In the genomic region with DNA sequence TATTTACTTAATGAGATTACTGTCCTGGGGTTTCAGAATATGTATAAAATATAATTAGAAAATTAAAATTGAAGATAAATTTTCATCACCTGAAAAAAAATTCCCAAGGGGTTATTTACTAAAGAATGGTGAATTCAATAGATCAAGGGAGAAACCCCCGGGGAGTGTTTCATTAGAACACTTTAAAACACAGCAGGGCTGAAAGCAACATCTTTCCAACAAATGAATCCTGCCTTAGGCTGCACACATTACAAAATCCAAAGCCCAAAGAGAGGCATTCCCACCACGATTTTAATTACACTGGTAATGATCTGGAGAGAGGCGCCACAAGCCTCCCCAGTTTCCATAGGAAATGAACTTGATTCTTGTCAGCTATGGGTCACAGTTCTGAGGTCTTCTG, we compare ENCODE assay signal across 15 mouse cellular contexts.
DNase-seq lines count a peak whose midpoint lies in the region; ATAC-seq and TF ChIP-seq lines count a peak whose summit lies in the region.
"Had no signal": no experiment of that assay in that cellular context is flagged by ENCODE, and none has a peak within 500 bp of the region (broad histone marks: within the 10 kb centered on the region; RNA-seq: fewer than 3 reads in every experiment).

No protein-coding gene starts in this region.

- peaks cover 8% of the 10 kb centered on the region; the same call in 1 of the 2 replicates for H3K4me1 ChIP-seq in hindbrain, embryonic 12.5 days
- 0 out of 2 replicates have a peak, but pooled peaks cover 12% of the 10 kb centered on the region for H3K4me1 ChIP-seq in hindbrain, embryonic 10.5 days (replicated peaks)
- H3K4me1 ChIP-seq in midbrain, postnatal 0 days (ENCODE audit: insufficient read depth, low read length) = no peaks in the 10 kb centered on the region
- peaks cover 2% of the 10 kb centered on the region for H3K4me1 ChIP-seq in midbrain, embryonic 16.5 days (ENCODE audit: control insufficient read depth, insufficient read depth, low read length)
- H3K4me1 ChIP-seq in hindbrain, postnatal 0 days (ENCODE audit: insufficient read depth, low read length) = no peaks in the 10 kb centered on the region

- H3K27me3 ChIP-seq in hindbrain, embryonic 12.5 days = no peaks in the 10 kb centered on the region
- no peaks in the 10 kb centered on the region for H3K27me3 ChIP-seq in hindbrain, embryonic 10.5 days (ENCODE audit: insufficient read depth, poor library complexity, severe bottlenecking)
- H3K27me3 ChIP-seq in midbrain, postnatal 0 days (ENCODE audit: insufficient read depth, low read length) = no peaks in the 10 kb centered on the region
- no peaks in the 10 kb centered on the region for H3K27me3 ChIP-seq in midbrain, embryonic 16.5 days (ENCODE audit: control insufficient read depth, insufficient read depth, low read depth, low read length)
- H3K27me3 ChIP-seq in hindbrain, postnatal 0 days (ENCODE audit: insufficient read depth, low read length) = no peaks in the 10 kb centered on the region
- H3K27me3 ChIP-seq: forebrain, embryonic 15.5 days; heart, embryonic 13.5 days had no signal

- 59% methylated on average over 3 of the region's 3 CpGs for WGBS in hindbrain, embryonic 12.5 days
- WGBS in hindbrain, embryonic 10.5 days = 60% methylated on average over 3 of the region's 3 CpGs
- 59% methylated on average over 3 of the region's 3 CpGs for WGBS in midbrain, postnatal 0 days
- 62% methylated on average over 3 of the region's 3 CpGs for WGBS in midbrain, embryonic 16.5 days
- WGBS in hindbrain, postnatal 0 days = 55% methylated on average over 3 of the region's 3 CpGs

- H3K4me3 ChIP-seq in hindbrain, embryonic 12.5 days = no peak overlapping the region
- no peak overlapping the region for H3K4me3 ChIP-seq in hindbrain, embryonic 10.5 days
- H3K4me3 ChIP-seq in midbrain, postnatal 0 days (ENCODE audit: low read depth, low read length) = no peak overlapping the region
- H3K4me3 ChIP-seq in midbrain, embryonic 16.5 days (ENCODE audit: low read depth, low read length) = no peak overlapping the region
- H3K4me3 ChIP-seq in hindbrain, postnatal 0 days (ENCODE audit: low read length) = no peak overlapping the region
- H3K4me3 ChIP-seq: embryonic facial prominence, embryonic 10.5 days; forebrain, embryonic 15.5 days; heart, embryonic 13.5 days had no signal

- no peak for TF ChIP-seq CTCF in midbrain, postnatal 0 days (IDR thresholded peaks at IDR 0.05)
- TF ChIP-seq CTCF in hindbrain, postnatal 0 days (IDR thresholded peaks at IDR 0.05; ENCODE audit: low read depth) = no peak

- H3K9me3 ChIP-seq in hindbrain, embryonic 12.5 days (replicated peaks) = no peaks in the 10 kb centered on the region
- no peaks in the 10 kb centered on the region for H3K9me3 ChIP-seq in hindbrain, embryonic 10.5 days
- H3K9me3 ChIP-seq in midbrain, postnatal 0 days (ENCODE audit: low read length) = no peaks in the 10 kb centered on the region
- no peaks in the 10 kb centered on the region for H3K9me3 ChIP-seq in midbrain, embryonic 16.5 days (replicated peaks; ENCODE audit: control insufficient read depth, low read length, poor library complexity, severe bottlenecking)
- no peaks in the 10 kb centered on the region for H3K9me3 ChIP-seq in hindbrain, postnatal 0 days (ENCODE audit: low read length)
- H3K9me3 ChIP-seq: embryonic facial prominence, embryonic 10.5 days; forebrain, embryonic 15.5 days; heart, embryonic 13.5 days had no signal

- no peak for DNase-seq in hindbrain, embryonic 10.5 days (ENCODE audit: low spot score)
- DNase-seq in midbrain, postnatal 0 days (ENCODE audit: low spot score) = peak; percentile 49
- peak; percentile 39 for DNase-seq in hindbrain, postnatal 0 days (ENCODE audit: low spot score)
- DNase-seq in heart, postnatal 4 days = no peak
- no peak for DNase-seq in lung, postnatal 10 days
- DNase-seq: adrenal gland, postnatal 10 days; cerebellum, adult 18-20 months; cerebellum, postnatal 10 days; gastrocnemius, postnatal 36 days; heart, adult 11 months had no signal

- ATAC-seq in hindbrain, embryonic 12.5 days (ENCODE audit: low FRiP score) = no peak
- ATAC-seq in midbrain, postnatal 0 days (ENCODE audit: low FRiP score) = no peak
- no peak for ATAC-seq in midbrain, embryonic 16.5 days
- no peak for ATAC-seq in hindbrain, postnatal 0 days
- ATAC-seq: forebrain, embryonic 15.5 days had no signal

- H3K4me2 ChIP-seq in hindbrain, embryonic 12.5 days (replicated peaks) = no peak overlapping the region
- no peak overlapping the region for H3K4me2 ChIP-seq in midbrain, postnatal 0 days (ENCODE audit: low read depth, low read length, poor library complexity, severe bottlenecking)
- no peak overlapping the region for H3K4me2 ChIP-seq in midbrain, embryonic 16.5 days (ENCODE audit: low read length)
- H3K4me2 ChIP-seq in hindbrain, postnatal 0 days (ENCODE audit: low read depth, low read length) = no peak overlapping the region
- H3K4me2 ChIP-seq: forebrain, embryonic 15.5 days; heart, embryonic 13.5 days had no signal

- 0 out of 2 replicates have a peak overlapping the region, but pooled peaks have one; percentile 7 for H3K27ac ChIP-seq in hindbrain, embryonic 12.5 days
- H3K27ac ChIP-seq in hindbrain, embryonic 10.5 days = no peak overlapping the region
- H3K27ac ChIP-seq in midbrain, postnatal 0 days (ENCODE audit: low read depth, low read length) = no peak overlapping the region
- no peak overlapping the region for H3K27ac ChIP-seq in midbrain, embryonic 16.5 days (ENCODE audit: low read length)
- H3K27ac ChIP-seq in hindbrain, postnatal 0 days = no peak overlapping the region
- H3K27ac ChIP-seq: embryonic facial prominence, embryonic 10.5 days; forebrain, embryonic 15.5 days; heart, embryonic 13.5 days had no signal

- H3K9ac ChIP-seq in hindbrain, embryonic 12.5 days = no peak overlapping the region
- no peak overlapping the region for H3K9ac ChIP-seq in midbrain, postnatal 0 days (replicated peaks; ENCODE audit: low read length, poor library complexity, severe bottlenecking)
- no peak overlapping the region for H3K9ac ChIP-seq in midbrain, embryonic 16.5 days (ENCODE audit: low read depth, low read length)
- no peak overlapping the region for H3K9ac ChIP-seq in hindbrain, postnatal 0 days (replicated peaks; ENCODE audit: low read length)
- H3K9ac ChIP-seq: forebrain, embryonic 15.5 days; heart, embryonic 13.5 days had no signal

- no peaks in the 10 kb centered on the region for H3K36me3 ChIP-seq in hindbrain, embryonic 12.5 days
- no peaks in the 10 kb centered on the region for H3K36me3 ChIP-seq in hindbrain, embryonic 10.5 days
- H3K36me3 ChIP-seq in midbrain, postnatal 0 days (ENCODE audit: insufficient read depth, low read length) = no peaks in the 10 kb centered on the region
- no peaks in the 10 kb centered on the region for H3K36me3 ChIP-seq in midbrain, embryonic 16.5 days (ENCODE audit: control insufficient read depth, insufficient read depth, low read length)
- H3K36me3 ChIP-seq in hindbrain, postnatal 0 days (ENCODE audit: insufficient read depth, low read length) = no peaks in the 10 kb centered on the region
- H3K36me3 ChIP-seq: embryonic facial prominence, embryonic 10.5 days; forebrain, embryonic 15.5 days; heart, embryonic 13.5 days had no signal

Comparison
In these comparisons a context has a peak if more than half of its experiments do, and no peak if none do; other contexts are left out.
1. DNase-seq: peak in midbrain, postnatal 0 days (single experiment) and hindbrain, postnatal 0 days (single experiment); none in hindbrain, embryonic 10.5 days (single experiment), heart, postnatal 4 days (single experiment) and lung, postnatal 10 days (single experiment).